Mouse (Mus musculus) frontal cortex, postnatal 10 days (tissue): ENCODE results near the gene Ccdc102a.
"Not testable (repeated sequence)": the region's sequence is repeated elsewhere in the genome, so short reads cannot be mapped to it uniquely, and the experiment has no call there.

Source experiments
- DNase-seq, 2 experiments: peaks; one replicate each; pipeline ENCODE4 v3.0.0; 2022; ENCODE audit warnings: low spot score in 2 of 2, mixed read lengths in 1 of 2

Gene Ccdc102a

DNA sequence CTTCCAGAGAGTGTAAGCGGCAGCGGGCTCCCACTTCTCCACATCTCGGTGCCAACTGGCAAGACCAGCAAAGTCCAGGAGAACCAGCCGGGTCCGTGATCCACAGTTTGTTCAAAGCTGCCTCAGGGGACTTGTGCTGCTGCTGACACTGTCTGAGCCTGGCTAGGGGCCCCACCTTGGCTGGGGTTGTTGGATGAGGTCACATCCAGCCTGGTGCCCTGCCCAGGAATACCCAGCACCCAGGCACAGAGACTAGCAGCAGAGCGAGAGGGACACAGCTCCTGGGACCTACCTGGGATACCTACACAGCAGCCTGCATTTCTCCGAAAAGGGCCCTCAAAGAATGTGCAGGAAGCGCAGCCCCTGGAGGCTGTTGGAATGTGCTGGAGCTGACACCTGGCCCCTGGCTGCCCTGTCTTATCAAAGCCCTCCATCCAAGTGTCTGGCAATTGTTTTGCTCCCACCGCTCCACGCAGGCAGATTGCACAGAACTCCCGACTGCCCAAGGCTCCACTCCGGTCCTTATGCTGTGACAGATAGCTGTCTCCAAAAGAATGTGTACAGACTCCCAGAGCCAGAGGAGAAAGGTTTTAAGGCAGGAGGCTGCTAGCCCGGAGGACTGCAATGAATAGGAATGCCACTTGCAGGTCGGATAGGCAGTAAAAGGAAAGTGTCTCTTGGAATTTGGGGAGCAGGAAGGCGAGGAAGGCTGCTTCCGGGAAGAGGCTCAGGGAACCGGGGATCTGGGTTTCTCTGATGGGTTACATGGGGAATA lies 42.6 kb downstream of the Ccdc102a start:
- DNase-seq = no peak

DNA sequence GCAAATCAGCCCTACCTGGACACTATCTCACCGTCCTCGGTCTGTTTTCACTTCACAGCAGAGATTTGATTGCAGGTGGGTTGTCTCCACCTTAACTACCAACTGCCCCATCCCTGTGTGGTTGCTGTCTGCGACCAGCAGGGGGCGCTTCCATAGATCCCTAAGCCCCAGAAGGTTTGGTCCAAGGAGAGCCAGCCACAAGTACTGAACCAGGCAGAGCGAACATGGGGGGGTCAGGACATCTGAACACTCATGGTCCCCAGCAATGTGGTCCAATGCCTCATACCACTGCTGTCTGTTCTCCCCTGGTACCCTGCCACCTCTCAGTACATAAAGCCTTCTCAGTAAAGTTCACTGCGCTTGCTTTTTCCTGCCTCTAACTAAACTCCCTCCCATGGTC lies 43.5 kb downstream of the Ccdc102a start:
- peak in 1 of 2 experiments; percentile 68 for DNase-seq

DNA sequence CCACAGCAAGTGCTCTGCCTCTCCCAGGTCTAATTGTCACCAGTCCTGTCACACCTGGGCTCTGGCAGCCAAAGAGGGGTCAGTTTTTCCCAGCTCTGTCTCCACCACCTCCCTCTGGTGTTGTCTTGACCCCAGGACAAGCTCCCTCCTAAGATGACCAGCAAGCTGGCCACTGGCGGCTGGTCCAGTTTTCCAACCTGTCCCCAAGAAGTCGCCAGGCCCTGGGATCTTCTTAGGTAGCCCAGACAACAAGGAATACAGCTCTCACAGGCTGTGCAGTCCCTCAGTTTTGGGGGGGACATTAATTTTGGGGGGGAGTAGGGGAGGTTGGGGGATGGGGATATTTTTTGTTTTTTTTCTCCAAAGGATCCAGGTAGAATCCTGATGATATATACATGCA lies 45.3 kb downstream of the Ccdc102a start:
- no peak for DNase-seq

DNA sequence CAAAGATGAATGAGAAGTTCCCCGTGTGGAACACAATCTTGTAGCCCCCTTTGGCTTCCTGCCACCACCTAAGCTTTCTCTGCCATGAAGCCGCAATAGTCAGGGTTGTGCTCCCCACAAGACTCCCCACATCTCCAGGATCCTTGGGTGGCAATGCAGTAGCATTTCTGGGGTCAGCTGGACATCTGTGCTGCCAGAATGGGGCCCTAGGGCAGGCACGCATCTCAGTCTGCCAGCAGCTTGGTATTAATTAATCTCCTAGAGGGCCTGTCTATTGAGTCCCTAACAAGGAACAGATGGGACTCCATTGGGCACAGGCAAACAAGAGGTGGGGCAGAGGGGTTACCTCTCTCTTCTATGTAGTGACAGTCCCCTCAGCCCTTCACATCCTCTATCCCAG lies 45.7 kb downstream of the Ccdc102a start:
- DNase-seq = no peak

- peak; percentile 77 to 81 for DNase-seq
Observed at GRCm38 (mm10) chr8:94871108-94871894, 46.6 kb downstream of the Ccdc102a start.

GRCm38 (mm10) chr8:94870474-94871107 lies 47.3 kb downstream of the Ccdc102a start:
- peak; percentile 65 to 69 for DNase-seq

- DNase-seq = no peak
Observed at GRCm38 (mm10) chr8:94870003-94870402, 47.9 kb downstream of the Ccdc102a start.

- DNase-seq = no peak
Observed at GRCm38 (mm10) chr8:94869146-94869545, 48.8 kb downstream of the Ccdc102a start.

GRCm38 (mm10) chr8:94866921-94867320 lies 51.0 kb downstream of the Ccdc102a start:
- DNase-seq = no peak

- no peak for DNase-seq
Observed at GRCm38 (mm10) chr8:94865292-94865691, 52.6 kb downstream of the Ccdc102a start.

DNA sequence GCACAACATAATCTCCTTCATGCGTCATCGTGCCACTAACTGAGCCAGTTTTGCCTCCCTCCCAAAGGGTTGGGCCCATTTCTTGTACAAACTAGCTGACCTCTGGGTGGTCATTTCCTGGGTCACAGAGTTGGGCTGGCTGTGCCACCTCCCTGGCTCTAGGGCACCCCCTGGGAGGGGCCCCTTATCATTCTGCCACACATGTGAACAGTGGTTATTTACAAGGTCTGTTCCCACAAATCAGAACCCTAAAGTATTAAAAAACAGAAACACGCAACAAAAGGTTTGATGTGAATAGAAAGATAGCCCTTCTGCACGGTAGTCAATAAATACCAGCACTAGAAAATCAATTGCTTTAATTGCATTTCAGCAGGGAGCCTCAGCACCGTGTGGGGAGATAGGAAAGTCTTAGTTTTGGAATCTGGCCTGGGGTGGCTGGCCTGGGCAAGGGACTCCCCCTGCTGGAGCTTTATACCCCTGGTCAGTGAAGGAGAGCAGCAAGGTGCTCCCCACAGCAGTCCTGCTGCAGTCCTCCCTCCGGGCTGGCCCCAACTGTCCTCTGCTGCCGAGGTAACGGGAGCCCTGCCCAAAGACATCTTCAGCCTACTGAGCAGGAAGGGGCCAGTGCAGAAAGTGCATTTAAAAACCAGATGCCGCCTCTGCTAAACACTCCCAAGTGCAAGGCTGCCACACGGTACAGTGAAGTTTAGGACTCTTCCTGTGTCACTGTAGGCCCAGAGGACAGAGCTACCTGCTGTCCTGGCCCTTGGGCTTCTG lies 53.8 kb downstream of the Ccdc102a start:
- DNase-seq = no peak

GRCm38 (mm10) chr8:94862487-94863220 lies 55.2 kb downstream of the Ccdc102a start:
- no peak for DNase-seq

DNA sequence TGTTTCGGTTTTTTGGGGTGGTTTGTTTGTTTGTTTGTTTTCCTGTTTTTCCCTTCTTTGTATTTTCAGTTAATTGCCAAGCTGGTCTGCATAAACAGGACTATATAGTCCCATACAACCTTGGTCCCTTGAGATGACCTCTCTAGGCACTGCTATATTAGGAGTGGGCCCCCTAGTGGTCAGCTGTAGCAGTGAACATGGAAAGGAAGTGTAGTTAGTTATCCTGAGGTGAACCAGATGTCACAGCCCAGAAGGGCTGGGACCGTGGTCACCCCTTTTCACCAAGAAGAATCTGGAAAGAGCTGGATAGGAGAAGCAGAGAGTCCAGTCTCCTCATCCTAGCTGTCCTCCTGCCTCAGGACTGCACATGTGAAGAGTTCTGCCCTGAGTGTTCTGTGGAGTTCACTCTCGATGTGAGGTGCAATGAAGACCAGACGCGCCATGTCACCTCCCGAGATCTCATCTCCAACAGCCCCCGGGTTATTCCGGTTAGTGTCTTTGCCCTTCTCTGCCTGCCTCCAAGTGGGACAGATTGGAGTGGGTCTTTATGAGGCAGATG lies 56.5 kb downstream of the Ccdc102a start:
- DNase-seq = no peak

GRCm38 (mm10) chr8:94857346-94858173 lies 60.3 kb downstream of the Ccdc102a start, which contains the start of gene Polr2c:
TSS of gene Polr2c (plus strand) at chr8:94857450.
- DNase-seq = peak in 1 of 2 experiments; percentile 89

DNA sequence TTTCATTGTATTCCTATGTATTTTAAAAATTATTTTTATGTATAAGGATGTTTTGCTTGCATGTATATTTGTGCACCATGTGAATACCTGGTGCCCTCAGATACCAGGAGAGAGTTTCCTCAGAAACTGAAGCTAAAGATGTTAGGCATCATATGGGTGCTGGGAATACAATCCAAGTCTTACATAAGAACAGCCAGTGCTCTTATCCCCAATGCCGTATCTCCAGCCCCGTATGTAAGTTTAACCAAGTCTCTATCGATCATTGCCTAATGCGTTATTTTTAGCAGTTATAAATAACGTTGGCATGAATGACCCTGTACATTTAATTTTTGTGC lies 60.9 kb downstream of the Ccdc102a start:
- DNase-seq = no peak

- DNase-seq = not testable (repeated sequence)
Observed at GRCm38 (mm10) chr8:94854761-94855160, 63.1 kb downstream of the Ccdc102a start.
